Mouse (Mus musculus): ENCODE measurements at regions not wholly inside any gene's neighbourhood (a gene's known extent, or its start where the extent isn't known, plus 50 kb on each side); places are given as distances from the start of the nearest gene placed in this dataset.
"Not testable (repeated sequence)": the region's sequence is repeated elsewhere in the genome, so short reads cannot be mapped to it uniquely, and the experiment has no call there.

GRCm38 (mm10) chr7:73032316-73032980 is 342.9 kb upstream of the Rgma start:
- peak; percentile 26 for DNase-seq (ENCODE audit: low spot score)

- peak; percentile 50 for DNase-seq (ENCODE audit: low spot score)
Observed at GRCm38 (mm10) chr7:73036801-73037555, 338.3 kb upstream of the Rgma start.

- DNase-seq (ENCODE audit: low spot score): no peak
Observed at GRCm38 (mm10) chr7:73037638-73038037, 337.7 kb upstream of the Rgma start.

- no peak for DNase-seq (ENCODE audit: low spot score)
Observed at GRCm38 (mm10) chr7:73039921-73040320, 335.4 kb upstream of the Rgma start.

- no peak for DNase-seq (ENCODE audit: low spot score)
Observed at GRCm38 (mm10) chr7:73044316-73044715, 331.0 kb upstream of the Rgma start.

- DNase-seq (ENCODE audit: low spot score): no peak
Observed at GRCm38 (mm10) chr7:73055891-73056290, 319.4 kb upstream of the Rgma start.

GRCm38 (mm10) chr7:73063556-73063955 is 311.8 kb upstream of the Rgma start:
- no peak for DNase-seq (ENCODE audit: low spot score)

- no peak for DNase-seq (ENCODE audit: low spot score)
Observed at GRCm38 (mm10) chr7:73068534-73068933, 306.8 kb upstream of the Rgma start.

- DNase-seq (ENCODE audit: low spot score): no peak
Observed at GRCm38 (mm10) chr7:73069352-73069751, 306.0 kb upstream of the Rgma start.

- not testable (repeated sequence) for DNase-seq (ENCODE audit: low spot score)
Observed at GRCm38 (mm10) chr7:73075391-73075790, 299.9 kb upstream of the Rgma start.

- DNase-seq (ENCODE audit: low spot score): peak; percentile 32
Observed at GRCm38 (mm10) chr7:73087496-73088185, 287.7 kb upstream of the Rgma start.

GRCm38 (mm10) chr7:73088321-73088720 is 287.0 kb upstream of the Rgma start:
- no peak for DNase-seq (ENCODE audit: low spot score)

GRCm38 (mm10) chr7:73091758-73092157 is 283.6 kb upstream of the Rgma start:
- no peak for DNase-seq (ENCODE audit: low spot score)

- peak; percentile 54 for DNase-seq (ENCODE audit: low spot score)
Observed at GRCm38 (mm10) chr7:73094059-73094458, 281.2 kb upstream of the Rgma start.

- peak; percentile 4 for DNase-seq (ENCODE audit: low spot score)
Observed at GRCm38 (mm10) chr7:73118871-73119270, 256.4 kb upstream of the Rgma start.

GRCm38 (mm10) chr7:73120276-73120675 is 255.0 kb upstream of the Rgma start:
- peak; percentile 12 for DNase-seq (ENCODE audit: low spot score)

- DNase-seq (ENCODE audit: low spot score): peak; percentile 32
Observed at GRCm38 (mm10) chr7:73124976-73125375, 250.3 kb upstream of the Rgma start.

- DNase-seq (ENCODE audit: low spot score): no peak
Observed at GRCm38 (mm10) chr7:73125864-73126263, 249.4 kb upstream of the Rgma start.

GRCm38 (mm10) chr7:73135786-73136185 is 239.5 kb upstream of the Rgma start:
- DNase-seq (ENCODE audit: low spot score): peak; percentile 36

GRCm38 (mm10) chr7:73138269-73138668 is 237.0 kb upstream of the Rgma start:
- DNase-seq (ENCODE audit: low spot score): peak; percentile 18

- no peak for DNase-seq (ENCODE audit: low spot score)
Observed at GRCm38 (mm10) chr7:73138861-73139493, 236.3 kb upstream of the Rgma start.

- DNase-seq (ENCODE audit: low spot score): no peak
Observed at GRCm38 (mm10) chr7:73139901-73140300, 235.4 kb upstream of the Rgma start.

All from adipocyte (in vitro differentiated cells).